Mouse (Mus musculus) monocyte, adult 2 months (primary cell): Measurements from ENCODE around the gene Capn1.
"Not testable (repeated sequence)": the region's sequence is repeated elsewhere in the genome, so short reads cannot be mapped to it uniquely, and the experiment has no call there.

Experiments used
- DNase-seq, 2 experiments: peaks; one replicate each; pipeline ENCODE4 v3.0.0; 2022; ENCODE audit warnings: low spot score in 2 of 2, low read depth in 1 of 2

The Capn1 gene

GRCm38 (mm10) chr19:6015511-6016315 lies at the start of gene Capn1:
Gene Capn1 (minus strand): TSS chr19:6015897.
- DNase-seq, result peak; percentile 13 to 19

- DNase-seq, result no peak
These were observed 47.4 kb upstream of the Capn1 start for GRCm38 (mm10) chr19:6063081-6063480.

GRCm38 (mm10) chr19:6062418-6062817 lies 46.7 kb upstream of the Capn1 start:
- DNase-seq, result no peak

- peak in 1 of 2 experiments; percentile 17 for DNase-seq
These were observed 46.1 kb upstream of the Capn1 start for GRCm38 (mm10) chr19:6061641-6062302.

- DNase-seq, result peak; percentile 82 to 87
These were observed 45.4 kb upstream of the Capn1 start, which contains the start of gene Znhit2 for GRCm38 (mm10) chr19:6061021-6061533. Gene Znhit2 (plus strand): TSS chr19:6061192.

- no peak for DNase-seq
These were observed 43.3 kb upstream of the Capn1 start for GRCm38 (mm10) chr19:6058966-6059365.

GRCm38 (mm10) chr19:6058513-6058912 lies 42.8 kb upstream of the Capn1 start:
- DNase-seq, result no peak

GRCm38 (mm10) chr19:6057313-6058096 lies 41.8 kb upstream of the Capn1 start, which contains the start of the genes Mrpl49 and Fau:
Gene Mrpl49 (minus strand): TSS chr19:6057785.
Gene Fau (plus strand): TSS chr19:6057844.
- DNase-seq, result peak; percentile 95 to 98

- no peak for DNase-seq
These were observed 41.0 kb upstream of the Capn1 start for GRCm38 (mm10) chr19:6056696-6057095.

GRCm38 (mm10) chr19:6054296-6054695 lies 38.6 kb upstream of the Capn1 start:
- DNase-seq, result no peak

- no peak for DNase-seq
These were observed 36.8 kb upstream of the Capn1 start for GRCm38 (mm10) chr19:6052516-6052915.

- no peak for DNase-seq
These were observed 33.1 kb upstream of the Capn1 start for GRCm38 (mm10) chr19:6048681-6049410.

GRCm38 (mm10) chr19:6047899-6048166 lies 32.1 kb upstream of the Capn1 start:
- DNase-seq, result no peak

- DNase-seq, result no peak
These were observed 31.6 kb upstream of the Capn1 start for GRCm38 (mm10) chr19:6047154-6047898.

GRCm38 (mm10) chr19:6046294-6047153 lies 30.8 kb upstream of the Capn1 start, which contains the start of gene Syvn1:
Gene Syvn1 (plus strand): TSS chr19:6046576.
- DNase-seq, result peak; percentile 69 to 85

- DNase-seq, result no peak
These were observed 29.9 kb upstream of the Capn1 start for GRCm38 (mm10) chr19:6045366-6046293.

- not testable (repeated sequence) for DNase-seq
These were observed 28.4 kb upstream of the Capn1 start for GRCm38 (mm10) chr19:6044102-6044501.

- no peak for DNase-seq
These were observed 26.6 kb upstream of the Capn1 start for GRCm38 (mm10) chr19:6042293-6042692.
